Mouse (Mus musculus) embryonic facial prominence, embryonic 10.5 days (tissue): ENCODE results near the gene Col5a1. TPM values are rescaled to one million over a fixed set of nuclear protein-coding genes. Genes with fewer than 3 reads are reported as not detected.
A peak's percentile ranks its signal among the peaks of the same experiment; 100 is the strongest.

Experiments used
- DNase-seq: peaks from one replicate; pipeline ENCODE4 v3.0.0-alpha.2; 2017; ENCODE audit warnings: low spot score
- H3K27ac ChIP-seq: fragments of 300-500 bp; sonication (generic); replicated peaks from 2 replicates; pipeline ENCODE4 v1.5.1; 2016; ENCODE audit warnings: mild to moderate bottlenecking
- H3K27me3 ChIP-seq: fragments of 300-500 bp; sonication (generic); replicated peaks from 2 replicates; pipeline ENCODE4 v1.6.1; 2016; ENCODE audit warnings: low read depth, mild to moderate bottlenecking; ENCODE audit not compliant: poor library complexity, severe bottlenecking
- H3K36me3 ChIP-seq: fragments of 300-500 bp; sonication (generic); replicated peaks from 2 replicates; pipeline ENCODE4 v1.6.1; 2016; ENCODE audit warnings: mild to moderate bottlenecking, moderate library complexity
- H3K4me1 ChIP-seq: fragments of 300-500 bp; sonication (generic); 2 replicates; pipeline ENCODE4 v1.6.1; 2016
- H3K4me3 ChIP-seq: fragments of 300-500 bp; sonication (generic); 2 replicates; pipeline ENCODE4 v1.5.1; 2016; ENCODE audit warnings: mild to moderate bottlenecking, moderate library complexity
- H3K9me3 ChIP-seq: fragments of 300-500 bp; sonication (generic); 2 replicates; pipeline ENCODE4 v1.6.1; 2016; ENCODE audit warnings: mild to moderate bottlenecking
- WGBS: fragments of 180-500 bp; shearing (Covaris S2); methylation state at CpG from one replicate; pipeline ENCODE4 v1.1.7; 2016; 5-methylcytosine and 5-hydroxymethylcytosine counted together
- polyA plus RNA-seq: library from polyadenylated mRNA; unstranded; fragments of >200 nt; fragmentation: Nextera tagmentation; extraction: Ambion mirVana; gene quantifications from 2 replicates; pipeline ENCODE4 v1.2.1, GENCODE M21; 2016

Col5a1 gene
- polyA plus RNA-seq, 1 experiment from 2014 or later, result 19.3 TPM

GRCm38 (mm10) chr2:27887461-27888264 lies 1.4 kb downstream of the Col5a1 start:
- no peaks in the 10 kb centered on the region for H3K36me3 ChIP-seq
- peaks cover 44% of the 10 kb centered on the region for H3K27me3 ChIP-seq
- H3K27ac ChIP-seq, result peak overlapping the region; percentile 90
- peak; percentile 24 for DNase-seq
- WGBS, result 18% methylated on average over 11 of the region's 11 CpGs
- H3K9me3 ChIP-seq, result no peaks in the 10 kb centered on the region
- peaks cover 53% of the 10 kb centered on the region for H3K4me1 ChIP-seq
- H3K4me3 ChIP-seq, result peak overlapping the region; percentile 80

GRCm38 (mm10) chr2:27888603-27889545 lies 2.6 kb downstream of the Col5a1 start:
- H3K36me3 ChIP-seq, result no peaks in the 10 kb centered on the region
- WGBS, result 24% methylated on average over 10 of the region's 10 CpGs
- peak; percentile 43 for DNase-seq
- peak overlapping the region; percentile 21; the same call in 1 of the 2 replicates for H3K27ac ChIP-seq
- H3K9me3 ChIP-seq, result no peaks in the 10 kb centered on the region
- H3K4me1 ChIP-seq, result peaks cover 53% of the 10 kb centered on the region
- peaks cover 34% of the 10 kb centered on the region for H3K27me3 ChIP-seq
- peak overlapping the region; percentile 80 for H3K4me3 ChIP-seq

- no peaks in the 10 kb centered on the region; the same call in 1 of the 2 replicates for H3K36me3 ChIP-seq
- no peak overlapping the region for H3K27ac ChIP-seq
- no peak overlapping the region for H3K4me3 ChIP-seq
- no peak for DNase-seq
- H3K9me3 ChIP-seq, result no peaks in the 10 kb centered on the region
- peaks cover 59% of the 10 kb centered on the region for H3K4me1 ChIP-seq
- 92% methylated on average over 7 of the region's 7 CpGs for WGBS
- peaks cover 26% of the 10 kb centered on the region for H3K27me3 ChIP-seq
These were observed 5.8 kb downstream of the Col5a1 start for GRCm38 (mm10) chr2:27891922-27892541.

GRCm38 (mm10) chr2:27893015-27893414 lies 6.8 kb downstream of the Col5a1 start:
- no peak overlapping the region for H3K4me3 ChIP-seq
- peaks cover 16% of the 10 kb centered on the region for H3K27me3 ChIP-seq
- H3K4me1 ChIP-seq, result peaks cover 58% of the 10 kb centered on the region
- 93% methylated on average over 12 of the region's 12 CpGs for WGBS
- no peaks in the 10 kb centered on the region for H3K9me3 ChIP-seq
- DNase-seq, result no peak
- H3K36me3 ChIP-seq, result no peaks in the 10 kb centered on the region; the same call in 1 of the 2 replicates
- H3K27ac ChIP-seq, result no peak overlapping the region

- no peak overlapping the region for H3K27ac ChIP-seq
- H3K9me3 ChIP-seq, result no peaks in the 10 kb centered on the region
- 84% methylated on average over 5 of the region's 5 CpGs for WGBS
- H3K27me3 ChIP-seq, result no peaks in the 10 kb centered on the region
- no peak overlapping the region for H3K4me3 ChIP-seq
- H3K36me3 ChIP-seq, result no peaks in the 10 kb centered on the region; the same call in 1 of the 2 replicates
- H3K4me1 ChIP-seq, result peaks cover 42% of the 10 kb centered on the region
- DNase-seq, result no peak
These were observed 8.8 kb downstream of the Col5a1 start for GRCm38 (mm10) chr2:27894986-27895385.

GRCm38 (mm10) chr2:27895648-27896047 lies 9.4 kb downstream of the Col5a1 start:
- no peak overlapping the region for H3K4me3 ChIP-seq
- peaks cover 40% of the 10 kb centered on the region for H3K4me1 ChIP-seq
- WGBS, result 73% methylated on average over 4 of the region's 4 CpGs
- DNase-seq, result no peak
- H3K27ac ChIP-seq, result peak overlapping the region; percentile 30; the same call in 1 of the 2 replicates
- H3K36me3 ChIP-seq, result no peaks in the 10 kb centered on the region; the same call in 1 of the 2 replicates
- H3K27me3 ChIP-seq, result no peaks in the 10 kb centered on the region
- no peaks in the 10 kb centered on the region for H3K9me3 ChIP-seq

GRCm38 (mm10) chr2:27897161-27897560 lies 10.9 kb downstream of the Col5a1 start:
- Histone ChIP-seq H3K36me3 (no peaks in the 10 kb centered on the region; the same call in 1 of the 2 replicates), H3K27me3 (no peaks in the 10 kb centered on the region), H3K27ac (peak overlapping the region; percentile 40; the same call in 1 of the 2 replicates), H3K4me3 (no peak overlapping the region), H3K4me1 (peaks cover 50% of the 10 kb centered on the region), H3K9me3 (no peaks in the 10 kb centered on the region)
- DNase-seq, result no peak
- WGBS, result 59% methylated on average over 6 of the region's 6 CpGs

- Histone ChIP-seq H3K27ac (no peak overlapping the region), H3K36me3 (no peaks in the 10 kb centered on the region; the same call in 1 of the 2 replicates), H3K4me3 (no peak overlapping the region), H3K4me1 (peaks cover 53% of the 10 kb centered on the region), H3K9me3 (no peaks in the 10 kb centered on the region), H3K27me3 (no peaks in the 10 kb centered on the region)
- 65% methylated on average over 3 of the region's 3 CpGs for WGBS
- peak; percentile 64 for DNase-seq
These were observed 13.7 kb downstream of the Col5a1 start for GRCm38 (mm10) chr2:27899894-27900293.

- WGBS, result 64% methylated on average over 2 of the region's 2 CpGs
- H3K4me3 ChIP-seq, result no peak overlapping the region
These were observed 14.9 kb downstream of the Col5a1 start for GRCm38 (mm10) chr2:27901076-27901475.

GRCm38 (mm10) chr2:27901525-27902245 lies 15.5 kb downstream of the Col5a1 start:
- H3K4me1 ChIP-seq, result peaks cover 35% of the 10 kb centered on the region
- H3K9me3 ChIP-seq, result no peaks in the 10 kb centered on the region
- no peaks in the 10 kb centered on the region for H3K36me3 ChIP-seq
- H3K27me3 ChIP-seq, result no peaks in the 10 kb centered on the region
- DNase-seq, result no peak
- no peak overlapping the region for H3K4me3 ChIP-seq
- 81% methylated on average over 9 of the region's 9 CpGs for WGBS
- no peak overlapping the region for H3K27ac ChIP-seq

More at GRCm38 (mm10) chr2:27901076-27901475, 14.9 kb downstream of the Col5a1 start:
- peaks cover 41% of the 10 kb centered on the region for H3K4me1 ChIP-seq
- no peak overlapping the region for H3K27ac ChIP-seq
- DNase-seq, result no peak
- H3K9me3 ChIP-seq, result no peaks in the 10 kb centered on the region
- H3K36me3 ChIP-seq, result no peaks in the 10 kb centered on the region
- H3K27me3 ChIP-seq, result no peaks in the 10 kb centered on the region

GRCm38 (mm10) chr2:27902318-27902717 lies 16.1 kb downstream of the Col5a1 start:
- Histone ChIP-seq H3K4me1 (peaks cover 29% of the 10 kb centered on the region), H3K27ac (no peak overlapping the region), H3K27me3 (no peaks in the 10 kb centered on the region), H3K9me3 (no peaks in the 10 kb centered on the region), H3K4me3 (no peak overlapping the region), H3K36me3 (no peaks in the 10 kb centered on the region)
- 82% methylated on average over 3 of the region's 3 CpGs for WGBS
- no peak for DNase-seq
